Comparison of ENCODE assay signal across 8 mouse cellular contexts in genomic region chr11:102217876-102218430, GRCm38 (mm10). TPM values are rescaled to one million over a fixed set of nuclear protein-coding genes. Genes with fewer than 3 reads are reported as not detected.
DNase-seq lines count a peak whose midpoint lies in the region; ATAC-seq and TF ChIP-seq lines count a peak whose summit lies in the region.

No protein-coding gene starts in this region.

- peaks cover 54% of the 10 kb centered on the region for H3K79me2 ChIP-seq in C2C12 (ENCODE audit: control insufficient read depth, insufficient read depth)

- peaks cover 92% of the 10 kb centered on the region for H3K4me1 ChIP-seq in heart, embryonic 15.5 days (replicated peaks)
- peaks cover 89% of the 10 kb centered on the region for H3K4me1 ChIP-seq in limb, embryonic 15.5 days

- no peaks in the 10 kb centered on the region for H3K36me3 ChIP-seq in C2C12 (ENCODE audit: control insufficient read depth, insufficient read depth)
- H3K36me3 ChIP-seq in heart, embryonic 15.5 days: no peaks in the 10 kb centered on the region
- H3K36me3 ChIP-seq in limb, embryonic 15.5 days: peaks cover 14% of the 10 kb centered on the region; the same call in 1 of the 2 replicates

- no peak for ATAC-seq in heart, embryonic 15.5 days (replicated peaks; ENCODE audit: insufficient number of reproducible peaks, insufficient read depth, low FRiP score, low read depth)
- ATAC-seq in limb, embryonic 15.5 days (ENCODE audit: insufficient number of reproducible peaks, low FRiP score, low TSS enrichment, low read depth): no peak

- H3K27me3 ChIP-seq in C2C12 (ENCODE audit: control insufficient read depth, insufficient read depth, insufficient read length): no peaks in the 10 kb centered on the region
- no peaks in the 10 kb centered on the region for H3K27me3 ChIP-seq in heart, embryonic 15.5 days
- no peaks in the 10 kb centered on the region for H3K27me3 ChIP-seq in limb, embryonic 15.5 days

- TF ChIP-seq CTCF in C2C12 (IDR thresholded peaks at IDR 0.05; ENCODE audit: control insufficient read depth, insufficient read depth, insufficient read length): no peak

- peak overlapping the region; percentile 80 for H3K9ac ChIP-seq in heart, embryonic 15.5 days
- peak overlapping the region; percentile 27; the same call in 1 of the 2 replicates for H3K9ac ChIP-seq in limb, embryonic 15.5 days

- peak overlapping the region; percentile 34 for H3K4me3 ChIP-seq in C2C12 (ENCODE audit: insufficient read depth, poor library complexity, severe bottlenecking)
- peak overlapping the region; percentile 68 for H3K4me3 ChIP-seq in heart, embryonic 15.5 days
- H3K4me3 ChIP-seq in limb, embryonic 15.5 days: peak overlapping the region; percentile 45

- peak overlapping the region; percentile 95 for H3K27ac ChIP-seq in heart, embryonic 15.5 days
- H3K27ac ChIP-seq in limb, embryonic 15.5 days: peak overlapping the region; percentile 88

- H3ac ChIP-seq in C2C12 (ENCODE audit: control insufficient read depth, insufficient read length, low read depth): peak overlapping the region; percentile 33

- DNase-seq in cerebellum, adult 9-11 months: peak; percentile 58
- no peak for DNase-seq in cerebellum, postnatal 36 days
- DNase-seq in frontal cortex, postnatal 25 days (ENCODE audit: low spot score in 2 of 2): no peak
- DNase-seq in layer of hippocampus, adult 9-11 months: no peak
- no peak for DNase-seq in frontal cortex, postnatal 10 days (ENCODE audit: low spot score in 2 of 2)

- WGBS in heart, embryonic 15.5 days: 18% methylated on average over 7 of the region's 7 CpGs
- 51% methylated on average over 7 of the region's 7 CpGs for WGBS in limb, embryonic 15.5 days

- peaks cover 36% of the 10 kb centered on the region for H3K79me3 ChIP-seq in C2C12 (ENCODE audit: low read depth)

- H3K9me3 ChIP-seq in heart, embryonic 15.5 days (replicated peaks): no peaks in the 10 kb centered on the region
- H3K9me3 ChIP-seq in limb, embryonic 15.5 days: no peaks in the 10 kb centered on the region

- H3K4me2 ChIP-seq in heart, embryonic 15.5 days: peak overlapping the region; percentile 83
- H3K4me2 ChIP-seq in limb, embryonic 15.5 days: peak overlapping the region; percentile 90

TF ChIP-seq in C2C12, 6 proteins besides CTCF, POLR2A, EP300 and RAD21:
- no peak for TF ChIP-seq MYOG (IDR thresholded peaks at IDR 0.05; ENCODE audit: control insufficient read depth, extremely low read depth, insufficient read length)
- TF ChIP-seq MAX (IDR thresholded peaks at IDR 0.05): no peak

RNA-seq across cellular contexts. Expression of gene Hdac5, which starts 12.0 kb away (rescaled TPM):
- polyA plus RNA-seq in C2C12 (2012; fragmentation: generic; extraction: Trizol): 74.9 TPM
- 76.7 and 86.8 TPM in 2 replicates for polyA plus RNA-seq in heart, embryonic 15.5 days (2015; fragmentation: Nextera tagmentation; extraction: Ambion mirVana)
- polyA plus RNA-seq in limb, embryonic 15.5 days (2015; fragmentation: Nextera tagmentation; extraction: Ambion mirVana): 94.1 and 96.7 TPM in 2 replicates

RNA-seq across cellular contexts. Expression of gene G6pc3, which starts 28.5 kb away (rescaled TPM):
- polyA plus RNA-seq in C2C12 (2012; fragmentation: generic; extraction: Trizol): 40.4 TPM
- 20.9 and 23.3 TPM in 2 replicates for polyA plus RNA-seq in heart, embryonic 15.5 days (2015; fragmentation: Nextera tagmentation; extraction: Ambion mirVana)
- polyA plus RNA-seq in limb, embryonic 15.5 days (2015; fragmentation: Nextera tagmentation; extraction: Ambion mirVana): 25.1 and 27.6 TPM in 2 replicates

RNA-seq across cellular contexts. Expression of gene BC030867, which starts 30.7 kb away (rescaled TPM):
- 12.0 TPM for polyA plus RNA-seq in C2C12 (2012; fragmentation: generic; extraction: Trizol)
- 8.3 and 12.7 TPM in 2 replicates for polyA plus RNA-seq in heart, embryonic 15.5 days (2015; fragmentation: Nextera tagmentation; extraction: Ambion mirVana)
- 13.0 and 13.8 TPM in 2 replicates for polyA plus RNA-seq in limb, embryonic 15.5 days (2015; fragmentation: Nextera tagmentation; extraction: Ambion mirVana)

RNA-seq across cellular contexts. Expression of gene Lsm12, which starts 32.9 kb away (rescaled TPM):
- polyA plus RNA-seq in C2C12 (2012; fragmentation: generic; extraction: Trizol): 43.0 TPM
- 74.6 and 83.4 TPM in 2 replicates for polyA plus RNA-seq in heart, embryonic 15.5 days (2015; fragmentation: Nextera tagmentation; extraction: Ambion mirVana)
- 119 and 130 TPM in 2 replicates for polyA plus RNA-seq in limb, embryonic 15.5 days (2015; fragmentation: Nextera tagmentation; extraction: Ambion mirVana)

RNA-seq across cellular contexts. Expression of gene Asb16, which starts 50.6 kb away (rescaled TPM):
- polyA plus RNA-seq in C2C12 (2012; fragmentation: generic; extraction: Trizol): not detected
- polyA plus RNA-seq in heart, embryonic 15.5 days (2015; fragmentation: Nextera tagmentation; extraction: Ambion mirVana): 0.05 and 0.06 TPM in 2 replicates
- polyA plus RNA-seq in limb, embryonic 15.5 days (2015; fragmentation: Nextera tagmentation; extraction: Ambion mirVana): 0.20 and 0.24 TPM in 2 replicates
